Mouse (Mus musculus) T-helper 1 cell (primary cell): ENCODE data around the gene Lrrc56.
"Not testable (repeated sequence)": the region's sequence is repeated elsewhere in the genome, so short reads cannot be mapped to it uniquely, and the experiment has no call there.

Source experiments
- in situ Hi-C: fragments of 300-600 bp; cut with MboI, MseI; formaldehyde crosslinking; loops from one replicate; pipeline ENCODE4 v1.15.1; 2025; ENCODE audit warnings: high pct_unique_total_duplicates

Lrrc56 gene

DNA sequence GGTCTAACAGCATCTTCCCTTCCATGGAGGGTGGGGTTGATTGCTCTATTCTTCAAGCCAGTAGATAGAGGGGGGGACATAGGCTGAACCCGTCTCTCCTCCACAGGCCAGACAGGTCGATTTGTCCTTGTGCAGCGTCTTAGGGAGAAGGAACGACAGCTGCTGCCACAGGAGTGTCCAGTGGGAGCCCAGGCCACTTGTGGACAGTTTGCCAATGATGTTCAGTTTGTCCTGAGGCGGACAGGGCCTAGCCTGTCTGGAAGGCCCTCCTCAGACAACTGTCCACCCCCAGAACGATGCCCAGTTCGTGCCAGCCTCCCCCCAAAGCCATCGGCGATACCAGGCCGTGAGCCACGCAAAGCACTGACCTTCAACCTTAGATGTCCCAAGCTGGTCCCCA lies 22.9 kb downstream of the Lrrc56 start:
- in situ Hi-C loops, result no loop called here

DNA sequence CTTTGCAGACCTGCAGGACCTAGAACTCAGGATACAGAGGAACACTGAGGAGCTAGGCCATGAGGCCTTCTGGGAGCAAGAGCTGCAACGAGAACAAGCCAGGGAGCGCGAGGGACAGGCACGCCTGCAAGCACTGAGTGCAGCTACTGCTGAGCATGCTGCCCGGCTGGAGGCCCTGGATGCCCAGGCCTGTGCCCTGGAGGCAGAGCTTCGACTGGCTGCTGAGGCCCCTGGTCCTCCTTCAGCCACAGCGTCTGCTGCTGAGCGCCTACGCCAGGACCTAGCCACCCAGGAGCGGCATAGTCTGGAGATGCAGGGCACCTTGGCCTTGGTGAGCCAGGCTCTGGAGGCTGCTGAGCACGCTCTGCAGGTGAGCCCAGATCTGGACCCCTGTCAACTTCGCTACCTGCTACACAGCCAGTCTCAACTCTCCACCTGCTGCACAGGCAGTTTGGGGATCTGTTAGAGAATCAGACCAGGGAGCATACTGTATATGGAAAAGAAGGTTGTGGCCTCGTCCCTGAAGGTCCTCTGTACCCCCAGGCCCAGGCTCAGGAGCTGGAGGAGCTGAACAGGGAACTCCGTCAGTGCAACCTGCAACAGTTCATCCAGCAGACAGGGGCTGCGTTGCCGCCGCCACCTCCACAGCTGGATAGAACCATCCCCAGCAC lies 23.5 kb downstream of the Lrrc56 start:
- in situ Hi-C loops, result no loop called here

DNA sequence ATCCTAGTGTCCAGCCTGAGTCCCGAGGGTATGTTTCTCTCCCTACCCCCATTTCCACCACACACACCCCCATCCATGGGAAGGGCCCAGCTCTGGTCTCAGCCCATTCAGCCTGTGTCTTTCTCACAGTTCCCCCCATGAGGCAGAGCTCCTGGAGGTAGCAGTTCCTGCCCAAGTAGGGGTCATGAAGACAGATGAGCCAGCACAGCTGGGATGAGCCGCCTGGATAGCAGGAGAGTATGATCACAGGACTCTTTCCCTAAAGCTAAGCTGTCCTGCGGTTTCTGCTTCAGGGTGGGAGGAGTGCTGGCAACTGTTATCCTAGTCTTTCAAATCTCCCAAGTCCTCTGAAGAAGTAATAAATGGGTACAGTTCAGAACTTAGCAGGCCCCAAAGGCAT lies 24.2 kb downstream of the Lrrc56 start:
- in situ Hi-C loops, result no loop called here

DNA sequence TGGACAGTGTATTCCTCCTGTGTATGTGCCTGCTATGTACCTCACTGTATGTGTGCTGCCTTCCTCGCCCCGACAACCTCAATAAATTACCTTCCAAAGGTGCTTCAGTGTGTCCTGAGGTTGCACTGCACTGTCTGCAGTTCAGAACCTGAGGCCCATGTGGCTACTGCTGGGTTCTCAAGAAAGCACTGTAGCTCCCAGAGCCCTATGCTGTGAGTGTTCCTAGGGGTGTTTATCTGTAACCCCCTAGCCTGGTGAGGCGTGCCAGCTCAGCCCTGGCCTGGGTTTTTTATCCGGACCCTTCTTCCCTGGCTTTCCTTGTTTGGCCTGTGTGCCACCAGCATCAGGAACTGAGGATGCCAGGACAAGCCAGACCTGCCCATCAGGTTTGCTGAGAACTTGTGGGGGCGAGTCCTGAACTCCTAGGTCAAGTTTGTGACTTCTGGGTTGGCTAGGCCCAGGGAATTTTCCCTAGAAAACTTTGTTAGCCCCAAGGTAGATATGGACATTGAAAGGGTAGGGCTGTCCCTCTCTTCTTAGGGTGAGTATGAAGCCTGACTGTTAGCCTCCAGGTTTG lies 24.7 kb downstream of the Lrrc56 start:
- in situ Hi-C loops, result no loop called here

DNA sequence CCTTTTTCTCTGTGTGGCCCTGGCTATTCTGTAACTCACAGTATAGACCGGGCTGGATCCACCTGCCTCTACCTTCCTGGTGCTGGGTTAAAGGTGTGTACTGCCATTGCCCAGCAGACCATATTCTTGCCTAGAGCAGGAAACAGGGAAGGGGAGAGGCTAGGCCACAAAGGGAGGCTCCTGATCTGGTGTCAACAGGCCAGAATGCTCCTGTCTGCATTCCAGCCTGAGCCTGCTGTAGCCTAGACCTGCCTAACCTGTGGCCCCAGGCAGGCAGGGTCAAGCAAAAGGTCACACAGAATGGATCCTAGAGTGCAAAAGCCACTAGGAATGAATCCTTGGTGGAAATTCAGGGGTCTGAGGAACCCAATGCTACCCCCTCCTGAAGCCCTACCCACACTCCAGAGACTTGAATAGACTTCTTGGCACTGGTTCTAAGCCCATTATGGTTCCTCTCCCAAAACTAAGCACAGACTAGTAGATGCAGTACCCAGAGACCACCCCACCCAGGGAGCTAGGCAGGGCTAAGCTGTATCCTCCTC lies 25.7 kb downstream of the Lrrc56 start:
- in situ Hi-C loops, result no loop called here

DNA sequence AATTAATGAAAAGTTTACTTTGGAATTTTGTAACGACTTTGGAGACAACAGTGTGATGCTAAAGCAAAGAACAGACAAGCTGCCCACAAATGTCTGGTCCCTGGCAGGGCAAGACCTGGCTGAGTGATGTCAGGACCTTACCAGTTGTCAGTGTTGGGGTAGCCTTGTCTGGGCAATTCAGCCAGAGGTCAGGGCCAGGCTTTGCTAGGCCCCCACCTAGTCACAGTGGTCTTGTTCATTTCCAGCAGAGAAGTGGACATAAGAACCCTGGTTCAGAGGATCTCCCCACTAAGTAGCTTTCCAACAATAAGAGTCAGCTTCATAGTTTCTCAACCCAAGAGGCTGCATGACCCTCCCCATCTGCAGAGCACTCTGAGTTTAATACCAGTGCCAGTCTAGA lies 26.4 kb downstream of the Lrrc56 start:
- in situ Hi-C loops, result no loop called here

DNA sequence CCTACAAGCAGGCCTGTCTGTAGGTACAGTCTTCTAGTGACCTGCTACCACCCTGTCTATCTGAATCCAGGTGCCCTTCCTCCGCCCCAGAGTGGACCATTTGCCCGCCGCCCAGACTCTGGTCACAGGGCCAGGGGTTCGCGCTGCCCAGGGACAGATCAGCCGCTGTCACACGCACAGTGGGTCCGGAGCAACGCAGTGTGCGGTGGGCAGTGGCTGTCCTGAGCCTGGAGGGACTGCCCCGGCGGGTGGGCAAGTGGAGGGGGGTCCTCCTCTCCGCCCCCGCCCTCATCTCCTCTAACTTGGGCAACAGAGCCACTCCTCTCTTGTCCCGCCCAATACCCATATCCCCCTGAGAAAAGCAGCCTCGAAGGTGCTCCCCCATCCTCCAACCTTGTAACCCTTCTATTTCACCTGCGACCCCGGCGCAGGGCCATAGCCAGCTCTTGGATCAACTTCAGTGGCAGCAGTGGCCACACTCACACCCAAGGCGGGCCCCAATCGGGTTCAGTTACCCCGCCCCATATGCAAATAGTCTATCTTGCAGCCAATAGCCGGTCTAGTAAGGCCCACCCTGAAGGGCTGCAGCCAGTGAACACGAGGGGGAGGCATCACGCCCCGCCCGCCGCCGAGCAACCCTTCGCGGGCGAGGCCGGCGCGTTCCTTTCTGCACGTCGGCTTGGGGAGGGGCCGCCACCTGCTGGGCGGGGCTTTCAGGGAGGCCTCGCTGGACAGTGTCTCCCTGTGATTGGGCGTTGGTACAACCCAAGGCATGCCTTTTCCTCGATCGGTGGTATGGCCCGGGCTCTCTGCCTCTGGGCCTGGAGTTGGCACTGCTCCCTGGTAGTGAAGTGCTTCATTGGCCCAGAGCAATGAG lies 27.5 kb downstream of the Lrrc56 start:
- in situ Hi-C loops, result no loop called here

- in situ Hi-C loops, result no loop called here
These were observed 28.1 kb downstream of the Lrrc56 start for GRCm38 (mm10) chr7:141222126-141222467.

DNA sequence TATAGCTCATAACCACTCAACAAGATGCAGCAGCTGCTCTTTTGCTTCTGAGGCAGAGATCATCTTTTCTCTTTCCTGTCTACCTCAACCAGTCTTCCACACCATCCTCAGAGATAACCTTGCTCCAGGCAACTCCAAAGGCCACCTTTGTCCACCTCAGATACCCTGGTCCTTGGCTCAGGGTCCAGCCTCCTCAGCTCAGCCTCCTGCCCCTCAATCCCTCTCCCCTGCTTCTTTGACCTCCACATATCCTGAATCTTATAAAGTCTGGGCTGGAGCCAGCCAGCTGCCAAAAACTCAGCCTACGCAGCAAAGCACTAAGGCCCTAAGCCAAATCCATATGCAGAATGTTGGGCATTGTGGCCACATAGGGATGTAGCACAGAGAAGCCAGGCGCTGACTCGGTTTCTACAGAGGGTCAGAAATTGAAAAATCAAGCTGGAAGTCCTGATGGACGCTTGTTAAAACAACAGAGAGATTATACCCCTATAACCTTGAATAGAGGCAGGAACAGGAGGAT lies 28.8 kb downstream of the Lrrc56 start:
- in situ Hi-C loops, result no loop called here

GRCm38 (mm10) chr7:141226535-141226934 lies 32.6 kb downstream of the Lrrc56 start:
- in situ Hi-C loops, result no loop called here

- in situ Hi-C loops, result no loop called here
These were observed 33.8 kb downstream of the Lrrc56 start for GRCm38 (mm10) chr7:141227796-141228195.

DNA sequence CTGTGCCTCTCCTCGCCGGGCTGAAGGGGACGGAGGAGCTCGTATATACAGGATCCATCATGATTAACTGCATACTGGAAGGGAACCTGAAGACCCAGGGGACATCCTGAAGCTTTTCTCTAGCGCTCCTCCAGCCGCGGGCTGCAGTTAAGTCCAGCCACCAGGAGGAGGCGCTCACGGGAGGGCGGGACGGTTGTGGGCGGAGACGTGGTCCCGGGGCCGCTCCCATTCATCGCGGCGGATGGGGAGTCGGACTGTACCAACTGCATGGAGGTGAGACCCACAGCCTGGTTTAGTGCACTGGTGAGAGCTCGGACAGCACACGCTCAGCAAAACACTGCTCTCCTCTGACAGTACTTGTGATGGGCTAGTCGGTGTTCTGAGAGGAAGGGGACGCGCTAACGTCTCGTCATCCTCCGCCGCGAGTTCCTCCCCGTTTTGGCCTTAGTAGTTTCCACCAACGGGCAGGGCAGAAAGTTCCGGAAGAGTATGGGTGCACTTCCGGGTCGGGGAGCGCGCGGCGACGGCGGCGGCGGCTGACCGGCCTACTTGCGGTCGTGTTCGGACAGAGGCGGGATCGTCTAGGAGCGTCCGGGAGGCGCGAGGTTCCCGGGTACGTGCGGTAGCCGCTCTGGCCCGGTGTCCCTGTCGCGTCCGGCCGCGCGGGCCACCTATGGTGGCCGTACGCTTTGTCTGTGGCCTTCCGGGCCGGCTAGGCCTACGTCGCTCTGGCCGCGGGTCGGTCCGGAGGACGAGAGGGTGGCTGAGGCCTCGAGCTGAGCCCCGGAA lies 34.5 kb downstream of the Lrrc56 start, which contains the start of gene Phrf1:
TSS of gene Phrf1 (plus strand) at position 506 of the 789 bp plus-strand sequence.
- in situ Hi-C loops, result no loop called here

DNA sequence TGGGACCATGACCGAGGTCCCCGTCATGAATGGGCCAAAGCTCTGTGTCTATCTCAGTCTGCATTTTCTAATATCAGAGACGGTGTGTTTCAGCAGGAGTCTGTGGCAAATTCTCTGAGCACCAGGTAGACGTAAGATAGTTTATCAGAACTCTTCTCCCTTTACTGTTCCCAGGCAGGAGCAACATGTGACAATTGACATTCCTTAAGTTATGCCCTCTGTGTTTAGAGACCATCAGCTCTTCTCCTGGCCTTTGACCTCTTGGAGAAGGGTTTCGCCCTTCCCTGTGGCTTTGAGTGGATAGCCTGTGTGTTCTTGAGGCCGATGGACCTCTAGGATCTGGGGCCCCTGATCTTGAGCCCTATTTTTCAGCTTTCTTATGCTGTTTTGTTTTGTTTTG lies 35.7 kb downstream of the Lrrc56 start:
- in situ Hi-C loops, result no loop called here

- in situ Hi-C loops, result no loop called here
These were observed 36.6 kb downstream of the Lrrc56 start for GRCm38 (mm10) chr7:141230570-141230969.

DNA sequence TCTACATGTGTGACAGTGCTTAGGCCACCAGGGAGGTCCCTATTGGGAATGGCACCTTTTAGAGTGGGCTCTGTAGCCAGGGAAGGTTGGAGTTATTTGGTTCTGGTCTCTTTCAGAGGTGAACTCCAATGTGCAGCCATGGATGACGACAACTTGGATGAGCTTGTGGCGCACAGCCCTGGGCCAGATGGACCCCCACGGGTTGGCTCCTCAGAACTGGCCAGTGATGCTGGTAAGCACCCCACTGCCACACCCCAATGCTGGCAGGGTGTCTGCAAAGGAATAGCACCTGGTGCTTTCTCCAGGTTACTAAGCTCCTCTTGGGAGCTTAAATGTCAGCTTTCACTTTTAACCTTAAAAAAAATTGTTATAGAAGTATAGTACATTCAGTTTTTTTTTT lies 37.2 kb downstream of the Lrrc56 start:
- in situ Hi-C loops, result no loop called here

DNA sequence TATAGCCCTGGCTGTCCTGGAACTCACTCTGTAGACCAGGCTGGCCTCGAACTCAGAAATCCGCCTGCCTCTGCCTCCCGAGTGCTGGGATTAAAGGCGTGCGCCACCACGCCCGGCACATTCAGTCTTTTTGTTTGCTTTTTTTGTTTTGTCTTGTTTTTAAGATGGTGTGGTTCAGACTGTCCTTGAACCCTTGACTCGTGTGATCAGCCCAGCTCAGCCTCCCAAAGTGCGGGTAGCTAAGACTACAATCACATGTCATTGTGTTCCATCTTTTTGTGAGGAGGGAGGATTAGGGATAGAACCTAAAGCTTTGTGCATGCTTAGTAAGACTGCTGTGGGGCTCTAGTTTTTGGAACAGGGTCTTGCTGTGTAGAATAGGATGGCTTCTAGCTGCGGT lies 37.6 kb downstream of the Lrrc56 start:
- in situ Hi-C loops, result no loop called here

- in situ Hi-C loops, result not testable (repeated sequence)
These were observed 56.5 kb downstream of the Lrrc56 start for GRCm38 (mm10) chr7:141250486-141250885.

DNA sequence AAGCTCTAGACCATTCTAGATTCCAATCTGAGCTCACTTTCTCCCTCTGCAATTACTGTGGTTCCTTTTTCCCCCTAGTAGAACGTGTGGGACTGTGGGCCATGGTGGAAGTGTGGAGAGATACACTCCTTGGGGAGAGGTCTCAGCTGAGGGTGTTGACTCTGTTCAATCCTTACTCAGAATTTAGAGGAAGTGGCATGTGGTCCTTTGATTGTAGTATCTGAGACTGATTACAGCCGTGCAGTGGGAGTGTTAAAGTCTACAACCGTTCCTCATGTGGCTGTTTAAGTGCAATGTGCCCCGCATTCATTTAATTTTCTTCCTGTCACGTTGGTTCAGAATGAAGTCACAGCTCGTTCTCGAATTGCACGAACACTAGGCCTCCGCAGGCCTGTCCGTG lies 62.2 kb downstream of the Lrrc56 start:
- in situ Hi-C loops, result no loop called here
